Mouse (Mus musculus) kidney, adult 2 months (tissue): ENCODE data around the gene Utp11.

Experiments used
- CTCF ChIP-seq: fragments of 200-500 bp; conservative IDR thresholded peaks from 2 replicates; pipeline ENCODE4 v1.5.1; 2011; ENCODE audit warnings: low read depth, mild to moderate bottlenecking, control low read depth, low read length, moderate library complexity, mixed read lengths; ENCODE audit not compliant: insufficient read depth, insufficient read length
- POLR2A ChIP-seq: fragments of 200-500 bp; IDR thresholded peaks from one replicate; pipeline ENCODE4 v1.6.1; 2011; ENCODE audit warnings: low read depth, low read length, control low read depth

- TF ChIP-seq POLR2A (no peak), CTCF (no peak)
These were observed 12.4 kb upstream of the Utp11 start for GRCm38 (mm10) chr4:124705661-124706269.
